Mouse (Mus musculus) limb, embryonic 13.5 days (tissue): ENCODE results near the gene Strap. TPM values are rescaled to one million over a fixed set of nuclear protein-coding genes. Genes with fewer than 3 reads are reported as not detected.

ENCODE experiments used
- ATAC-seq: fragments of 200-750 bp; cut with Nextera tagmentation; 2 replicates; pipeline ENCODE4 v1.8.0; 2017; ENCODE audit warnings: low read depth, moderate number of reproducible peaks, moderate TSS enrichment; ENCODE audit not compliant: low FRiP score
- H3K27ac ChIP-seq: fragments of 300-500 bp; sonication (generic); 2 replicates; pipeline ENCODE4 v1.5.1; 2015; ENCODE audit warnings: inconsistent platforms, mild to moderate bottlenecking, moderate library complexity
- H3K27me3 ChIP-seq: fragments of 300-500 bp; sonication (generic); 2 replicates; pipeline ENCODE4 v1.6.1; 2015; ENCODE audit warnings: mild to moderate bottlenecking, inconsistent platforms
- H3K36me3 ChIP-seq: fragments of 300-500 bp; sonication (generic); 2 replicates; pipeline ENCODE4 v1.6.1; 2015; ENCODE audit warnings: inconsistent platforms, mild to moderate bottlenecking, moderate library complexity
- H3K4me1 ChIP-seq: fragments of 300-500 bp; sonication (generic); 2 replicates; pipeline ENCODE4 v1.6.1; 2015; ENCODE audit warnings: inconsistent platforms
- H3K4me2 ChIP-seq: fragments of 300-500 bp; sonication (generic); replicated peaks from 2 replicates; pipeline ENCODE4 v1.6.1; 2015; ENCODE audit warnings: inconsistent platforms, mild to moderate bottlenecking, moderate library complexity
- H3K4me3 ChIP-seq: fragments of 300-500 bp; sonication (generic); 2 replicates; pipeline ENCODE4 v1.5.1; 2015; ENCODE audit warnings: moderate library complexity, mild to moderate bottlenecking, inconsistent platforms
- H3K9ac ChIP-seq: fragments of 300-500 bp; sonication (generic); 2 replicates; pipeline ENCODE4 v1.6.1; 2015; ENCODE audit warnings: mild to moderate bottlenecking, inconsistent platforms
- H3K9me3 ChIP-seq: fragments of 300-500 bp; sonication (generic); 2 replicates; pipeline ENCODE4 v1.6.1; 2016; ENCODE audit warnings: inconsistent platforms
- WGBS: fragments of 180-500 bp; shearing (Covaris S2); methylation state at CpG from one replicate; pipeline ENCODE4 v1.1.7; 2015; 5-methylcytosine and 5-hydroxymethylcytosine counted together
- polyA plus RNA-seq: library from polyadenylated mRNA; unstranded; fragments of >200 nt; fragmentation: Nextera tagmentation; extraction: Ambion mirVana; gene quantifications from 2 replicates; pipeline ENCODE4 v1.2.1, GENCODE M21; 2015

The Strap gene
- polyA plus RNA-seq, 1 experiment from 2014 or later, result 185 TPM

- Histone ChIP-seq H3K4me1 (peaks cover 11% of the 10 kb centered on the region), H3K9me3 (no peaks in the 10 kb centered on the region), H3K27ac (no peak overlapping the region), H3K9ac (no peak overlapping the region), H3K4me3 (no peak overlapping the region), H3K4me2 (no peak overlapping the region), H3K27me3 (no peaks in the 10 kb centered on the region), H3K36me3 (peaks cover 70% of the 10 kb centered on the region)
- no peak for ATAC-seq
- 93% methylated on average over 2 of the region's 2 CpGs for whole genome bisulfite sequencing
These were observed 6.1 kb downstream of the Strap start for GRCm38 (mm10) chr6:137740972-137741371.

GRCm38 (mm10) chr6:137744700-137745099, 9.8 kb downstream of the Strap start:
- Histone ChIP-seq H3K4me3 (no peak overlapping the region), H3K4me1 (no peaks in the 10 kb centered on the region), H3K27ac (no peak overlapping the region), H3K27me3 (no peaks in the 10 kb centered on the region), H3K36me3 (peaks cover 85% of the 10 kb centered on the region), H3K4me2 (no peak overlapping the region), H3K9me3 (no peaks in the 10 kb centered on the region), H3K9ac (no peak overlapping the region)
- ATAC-seq, result no peak
- WGBS, result 89% methylated on average over 4 of the region's 4 CpGs

DNA sequence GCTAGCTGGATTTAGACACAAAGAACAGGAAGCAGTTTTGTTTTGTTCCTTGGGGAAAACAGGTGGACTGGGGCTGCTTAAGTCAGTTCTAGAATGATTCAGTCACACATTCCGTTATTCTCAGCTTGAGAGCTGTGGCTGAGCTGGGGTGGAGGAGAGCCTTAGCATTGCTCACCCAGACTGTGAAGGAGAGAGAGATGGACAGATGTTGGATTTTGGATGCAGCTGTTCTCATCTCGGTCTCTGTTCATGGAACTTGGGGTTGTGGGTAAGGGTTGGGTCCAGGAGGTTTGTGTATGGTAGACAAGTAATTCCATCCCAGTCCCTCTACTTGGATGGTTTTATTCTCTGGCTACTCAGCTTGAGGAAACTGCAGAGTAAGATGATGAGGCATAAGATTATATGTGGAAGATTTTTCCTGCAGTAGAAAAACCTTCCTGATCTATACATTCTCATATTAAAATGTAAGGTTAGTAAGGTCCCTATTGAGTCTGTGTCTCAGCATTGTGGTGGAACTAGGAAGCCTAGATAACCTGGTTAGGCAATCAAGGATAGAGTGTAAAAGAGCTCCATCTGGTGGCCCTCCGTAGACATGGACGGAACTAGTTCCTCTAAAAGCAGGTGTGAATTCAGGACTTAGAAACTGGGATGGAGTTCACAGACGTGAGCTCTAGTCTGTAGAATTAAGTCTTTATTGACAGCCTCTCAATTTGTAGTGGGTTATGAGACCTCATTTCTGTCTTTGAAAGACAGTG, 12.5 kb downstream of the Strap start:
- no peak for ATAC-seq
- H3K4me2 ChIP-seq, result no peak overlapping the region
- H3K9me3 ChIP-seq, result no peaks in the 10 kb centered on the region
- peaks cover 79% of the 10 kb centered on the region for H3K36me3 ChIP-seq
- H3K4me3 ChIP-seq, result no peak overlapping the region
- no peaks in the 10 kb centered on the region for H3K27me3 ChIP-seq
- 69% methylated on average over 5 of the region's 5 CpGs for WGBS
- no peak overlapping the region for H3K27ac ChIP-seq
- no peak overlapping the region for H3K9ac ChIP-seq
- H3K4me1 ChIP-seq, result no peaks in the 10 kb centered on the region

GRCm38 (mm10) chr6:137751551-137752274, 16.8 kb downstream of the Strap start:
- no peak overlapping the region for H3K27ac ChIP-seq
- H3K9me3 ChIP-seq, result no peaks in the 10 kb centered on the region
- no peak overlapping the region for H3K4me3 ChIP-seq
- no peak overlapping the region for H3K9ac ChIP-seq
- no peaks in the 10 kb centered on the region for H3K27me3 ChIP-seq
- no peak overlapping the region for H3K4me2 ChIP-seq
- no peak for ATAC-seq
- WGBS, result 79% methylated on average over 10 of the region's 10 CpGs
- peaks cover 47% of the 10 kb centered on the region for H3K36me3 ChIP-seq
- peaks cover 5% of the 10 kb centered on the region for H3K4me1 ChIP-seq

- H3K27ac ChIP-seq, result no peak overlapping the region
- H3K4me1 ChIP-seq, result peaks cover 5% of the 10 kb centered on the region
- H3K27me3 ChIP-seq, result no peaks in the 10 kb centered on the region
- ATAC-seq, result no peak
- WGBS, result 91% methylated on average over 4 of the region's 4 CpGs
- no peak overlapping the region for H3K4me2 ChIP-seq
- no peak overlapping the region for H3K4me3 ChIP-seq
- H3K9me3 ChIP-seq, result no peaks in the 10 kb centered on the region
- no peak overlapping the region for H3K9ac ChIP-seq
- peaks cover 44% of the 10 kb centered on the region for H3K36me3 ChIP-seq
These were observed 17.4 kb downstream of the Strap start for GRCm38 (mm10) chr6:137752275-137752655.

DNA sequence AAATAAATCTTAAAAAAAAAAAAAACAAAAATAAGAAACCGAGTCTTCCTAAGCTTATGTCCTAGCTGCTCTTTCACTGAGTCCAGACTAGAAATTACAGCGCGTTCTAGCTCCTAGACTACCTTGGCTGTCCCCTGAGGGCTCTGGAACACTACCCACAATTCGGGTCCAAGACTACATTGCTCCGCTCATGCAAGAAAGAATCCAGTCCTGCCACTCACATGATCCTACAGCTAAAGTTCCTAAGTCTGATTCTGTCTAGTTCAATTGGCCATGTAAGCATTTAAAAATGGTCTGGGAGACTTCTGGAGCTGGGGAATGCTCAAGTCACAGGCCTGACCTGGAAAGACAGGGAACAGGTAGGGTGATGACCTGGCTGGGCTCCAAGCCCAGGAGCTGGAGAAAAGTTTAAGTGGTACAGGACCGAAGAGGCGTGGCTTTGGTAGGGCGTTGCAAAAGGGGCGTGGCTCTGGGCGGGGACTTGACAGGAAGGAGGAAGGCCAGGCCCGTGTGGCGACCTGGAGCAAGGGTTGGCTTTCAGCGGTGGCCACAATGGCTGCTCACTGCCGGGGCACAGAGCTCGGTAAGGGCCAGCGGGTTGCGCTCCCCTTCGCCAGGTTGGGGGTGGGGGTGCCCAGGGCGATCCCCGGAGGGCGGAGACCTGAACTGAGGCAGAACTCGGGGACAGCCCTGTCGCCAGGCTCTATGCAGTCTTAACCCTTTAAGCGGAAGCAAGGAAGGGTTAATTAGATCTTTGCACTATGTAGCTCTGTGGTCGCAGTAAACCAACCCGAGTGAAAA, 19.4 kb downstream of the Strap start, which contains the start of gene Dera:
TSS of gene Dera (plus strand) at position 491 of the 801 bp plus-strand sequence.
- Histone ChIP-seq H3K27me3 (no peaks in the 10 kb centered on the region), H3K9me3 (no peaks in the 10 kb centered on the region), H3K4me2 (peak within 1 kb of the TSS; percentile 77), H3K27ac (peak within 1 kb of the TSS; percentile 4; the same call in 1 of the 2 replicates), H3K4me1 (peaks cover 5% of the 10 kb centered on the region), H3K9ac (peak within 1 kb of the TSS; percentile 74), H3K4me3 (peak within 1 kb of the TSS; percentile 72), H3K36me3 (peaks cover 28% of the 10 kb centered on the region)
- peak; percentile 87 for ATAC-seq
- WGBS, result 12% methylated on average over 26 of the region's 26 CpGs

DNA sequence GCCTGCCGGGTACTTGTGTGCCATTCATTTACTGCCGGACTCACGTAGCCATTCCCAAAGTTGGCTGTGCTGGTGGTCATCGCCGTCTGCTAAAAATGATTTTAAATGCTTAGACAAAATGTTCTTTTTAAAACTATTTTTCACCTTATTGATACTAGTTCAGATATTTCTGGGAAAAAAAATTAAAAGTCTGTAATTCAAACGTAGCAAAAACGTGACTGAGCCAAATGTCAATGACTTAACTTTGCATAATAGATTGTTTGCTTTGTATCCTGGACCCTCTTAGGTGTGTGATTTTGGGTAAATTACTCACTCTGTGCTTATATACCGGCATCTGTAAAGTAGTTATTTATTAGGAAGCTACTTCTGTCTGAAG, 20.0 kb downstream of the Strap start:
- no peak overlapping the region for H3K27ac ChIP-seq
- H3K4me2 ChIP-seq, result peak overlapping the region; percentile 77
- peaks cover 22% of the 10 kb centered on the region for H3K36me3 ChIP-seq

DNA sequence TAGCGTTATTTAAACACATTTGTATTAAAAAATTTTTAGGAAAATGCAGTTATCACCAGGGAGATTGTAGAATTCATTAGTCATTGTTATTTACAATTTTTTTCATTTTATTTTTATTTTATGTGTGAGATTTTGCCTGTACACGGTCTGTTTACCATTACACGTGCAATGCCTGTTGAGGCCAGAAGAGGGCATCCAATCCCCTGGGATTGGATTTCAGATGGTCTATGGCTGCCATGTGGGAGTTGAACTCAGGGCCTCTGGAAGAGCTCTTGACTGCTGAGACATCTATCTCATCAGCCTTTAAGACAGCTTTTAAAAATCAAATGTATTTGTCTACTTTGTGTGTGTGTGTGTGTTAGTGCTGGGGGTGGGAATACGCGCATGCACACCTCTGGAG, 21.4 kb downstream of the Strap start:
- H3K4me3 ChIP-seq, result no peak overlapping the region
- H3K36me3 ChIP-seq, result peaks cover 12% of the 10 kb centered on the region
- H3K4me1 ChIP-seq, result peaks cover 9% of the 10 kb centered on the region
- no peak for ATAC-seq
- H3K27ac ChIP-seq, result no peak overlapping the region
- no peaks in the 10 kb centered on the region for H3K27me3 ChIP-seq
- 69% methylated on average over 5 of the region's 5 CpGs for WGBS
- no peak overlapping the region for H3K4me2 ChIP-seq
- no peak overlapping the region for H3K9ac ChIP-seq
- no peaks in the 10 kb centered on the region for H3K9me3 ChIP-seq

More for the DNA sequence above, 20.0 kb downstream of the Strap start:
- WGBS, result 3% methylated on average over 8 of the region's 8 CpGs
- Histone ChIP-seq H3K27me3 (no peaks in the 10 kb centered on the region), H3K4me3 (peak overlapping the region; percentile 72), H3K4me1 (peaks cover 9% of the 10 kb centered on the region), H3K9me3 (no peaks in the 10 kb centered on the region), H3K9ac (peak overlapping the region; percentile 74)
- no peak for ATAC-seq

DNA sequence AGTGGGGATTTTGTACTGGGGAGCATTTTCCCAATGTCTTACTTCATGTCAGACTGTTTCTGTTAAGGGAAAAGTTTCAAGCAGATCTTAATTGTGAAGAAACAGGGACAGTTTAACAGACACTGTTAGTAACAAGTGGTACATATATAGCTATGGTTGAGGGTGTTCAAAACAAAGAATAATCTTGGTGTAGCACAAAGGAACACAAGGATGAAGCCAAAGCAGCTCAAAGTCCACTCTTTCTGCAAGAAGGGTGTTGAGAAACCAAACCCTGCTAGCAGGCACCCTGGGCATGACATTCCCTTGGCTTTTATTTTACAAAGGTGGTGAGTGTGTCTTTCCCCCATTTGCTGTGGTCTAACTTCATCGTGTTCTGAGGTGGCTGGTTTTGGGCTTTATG, 23.0 kb downstream of the Strap start:
- no peaks in the 10 kb centered on the region for H3K36me3 ChIP-seq
- H3K9me3 ChIP-seq, result no peaks in the 10 kb centered on the region
- no peak overlapping the region for H3K27ac ChIP-seq
- 94% methylated on average over 1 of the region's 1 CpGs for WGBS
- peaks cover 9% of the 10 kb centered on the region for H3K4me1 ChIP-seq
- ATAC-seq, result no peak
- H3K4me2 ChIP-seq, result no peak overlapping the region
- no peak overlapping the region for H3K9ac ChIP-seq
- no peaks in the 10 kb centered on the region for H3K27me3 ChIP-seq
- no peak overlapping the region for H3K4me3 ChIP-seq

DNA sequence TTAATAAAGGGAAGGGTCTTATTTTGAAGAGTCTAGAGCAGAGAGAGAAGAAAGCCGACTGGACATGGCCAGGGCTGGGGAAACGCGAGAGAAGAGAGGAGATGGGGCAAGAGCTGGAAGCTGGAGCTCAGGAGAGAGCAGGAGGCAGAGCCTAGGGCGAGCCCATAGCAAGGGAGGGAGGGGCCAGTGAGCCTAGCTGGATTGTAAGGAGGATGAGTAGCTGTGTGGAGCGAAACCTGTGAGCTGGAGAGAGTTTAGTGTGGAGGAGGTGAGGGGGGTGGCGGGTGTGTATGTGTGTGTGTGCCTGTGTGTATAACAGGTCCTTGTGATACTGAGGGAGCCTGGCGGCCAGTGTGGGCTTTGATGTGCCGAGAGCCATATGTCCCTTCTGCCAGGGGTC, 24.8 kb downstream of the Strap start:
- Histone ChIP-seq H3K4me2 (no peak overlapping the region), H3K9me3 (no peaks in the 10 kb centered on the region), H3K36me3 (no peaks in the 10 kb centered on the region), H3K4me1 (peaks cover 15% of the 10 kb centered on the region), H3K4me3 (no peak overlapping the region), H3K27me3 (no peaks in the 10 kb centered on the region), H3K9ac (no peak overlapping the region), H3K27ac (no peak overlapping the region)
- 19% methylated on average over 8 of the region's 8 CpGs for WGBS
- 0 out of 2 replicates have a peak, but pooled peaks have one; percentile 32 for ATAC-seq

- WGBS, result 88% methylated on average over 15 of the region's 15 CpGs
- Histone ChIP-seq H3K9me3 (no peaks in the 10 kb centered on the region), H3K4me1 (peaks cover 12% of the 10 kb centered on the region), H3K27ac (no peak overlapping the region), H3K4me2 (no peak overlapping the region), H3K9ac (no peak overlapping the region), H3K4me3 (no peak overlapping the region), H3K36me3 (no peaks in the 10 kb centered on the region), H3K27me3 (no peaks in the 10 kb centered on the region)
- no peak for ATAC-seq
These were observed 26.1 kb downstream of the Strap start for GRCm38 (mm10) chr6:137760966-137761365.
